ENCODE assay signal across 13 mouse cellular contexts in the genomic region with DNA sequence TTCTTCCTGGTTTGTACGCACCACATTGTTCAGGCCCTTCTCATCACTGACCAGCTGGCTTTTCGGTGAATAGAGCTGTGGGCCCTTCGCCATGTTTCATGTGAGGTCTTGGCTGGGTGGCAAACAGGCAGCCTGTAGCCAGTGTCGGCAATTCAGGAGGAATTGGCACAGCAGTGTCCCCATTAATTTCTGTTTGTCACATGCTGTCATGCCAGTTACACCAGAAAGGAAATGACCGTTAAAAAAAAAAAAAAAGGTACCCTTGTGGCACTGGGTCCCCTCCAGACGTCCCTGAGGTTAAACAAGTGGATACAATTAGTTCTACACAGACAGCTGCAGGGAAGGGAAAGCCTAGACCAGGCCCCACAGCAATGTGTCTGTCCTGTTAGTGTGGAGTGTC.
A peak's percentile ranks its signal among the peaks of the same experiment; 100 is the strongest.
DNase-seq lines count a peak whose midpoint lies in the region; ATAC-seq and TF ChIP-seq lines count a peak whose summit lies in the region.
"Had no signal": no experiment of that assay in that cellular context is flagged by ENCODE, and none has a peak within 500 bp of the region (broad histone marks: within the 10 kb centered on the region; RNA-seq: fewer than 3 reads in every experiment).

No protein-coding gene starts in this region.

- 0 out of 2 replicates have a peak overlapping the region, but pooled peaks have one; percentile 7 for H3K27ac ChIP-seq in liver, postnatal 0 days (ENCODE audit: low read depth)
- H3K27ac ChIP-seq in neural tube, embryonic 12.5 days = no peak overlapping the region
- H3K27ac ChIP-seq: hindbrain, embryonic 15.5 days; layer of hippocampus, adult 2 months had no signal

- H3K9ac ChIP-seq in liver, postnatal 0 days (replicated peaks) = no peak overlapping the region
- H3K9ac ChIP-seq in neural tube, embryonic 12.5 days = no peak overlapping the region
- H3K9ac ChIP-seq: hindbrain, embryonic 15.5 days had no signal

- peak; percentile 18 for DNase-seq in cerebellum, adult 11-12 months
- DNase-seq in liver, postnatal 0 days = no peak
- no peak for DNase-seq in liver
- DNase-seq in cerebellum, postnatal 14 days = peak; percentile 92 to 93
- no peak for DNase-seq in ovary, postnatal 14 days (ENCODE audit: low spot score)
- DNase-seq in layer of hippocampus, adult 18-20 months (ENCODE audit: low spot score in 2 of 2) = no peak
- DNase-seq: embryo, embryonic 11 days; lung, adult 2 months had no signal

- no peaks in the 10 kb centered on the region; the same call in 1 of the 2 replicates for H3K36me3 ChIP-seq in liver, postnatal 0 days (replicated peaks; ENCODE audit: insufficient read depth, low read length)
- no peaks in the 10 kb centered on the region for H3K36me3 ChIP-seq in neural tube, embryonic 12.5 days
- H3K36me3 ChIP-seq: hindbrain, embryonic 15.5 days had no signal

- TF ChIP-seq EP300 in liver, postnatal 0 days (IDR thresholded peaks at IDR 0.05; ENCODE audit: low read depth) = no peak

- ATAC-seq in cerebellum, adult (ENCODE audit: insufficient number of reproducible peaks, low FRiP score, low TSS enrichment) = no peak
- no peak for ATAC-seq in liver, postnatal 0 days
- ATAC-seq in neural tube, embryonic 12.5 days (ENCODE audit: low FRiP score, low read depth) = peak; percentile 81

- H3K27me3 ChIP-seq in liver, postnatal 0 days (ENCODE audit: insufficient read depth, low read length) = no peaks in the 10 kb centered on the region
- no peaks in the 10 kb centered on the region for H3K27me3 ChIP-seq in neural tube, embryonic 12.5 days (replicated peaks)
- H3K27me3 ChIP-seq: hindbrain, embryonic 15.5 days had no signal

- WGBS in liver, postnatal 0 days (ENCODE audit: insufficient replicate concordance) = 45% methylated on average over 6 of the region's 6 CpGs
- WGBS in neural tube, embryonic 12.5 days = 16% methylated on average over 6 of the region's 6 CpGs

- no peak overlapping the region for H3K4me3 ChIP-seq in liver, postnatal 0 days (ENCODE audit: low read depth, low read length)
- no peak overlapping the region for H3K4me3 ChIP-seq in neural tube, embryonic 12.5 days
- H3K4me3 ChIP-seq: hindbrain, embryonic 15.5 days; layer of hippocampus, adult 2 months; myocyte had no signal

- H3K4me1 ChIP-seq in liver, postnatal 0 days (ENCODE audit: insufficient read depth) = peaks cover 2% of the 10 kb centered on the region; the same call in 1 of the 2 replicates
- H3K4me1 ChIP-seq in neural tube, embryonic 12.5 days = peaks cover 11% of the 10 kb centered on the region; the same call in 1 of the 2 replicates

- H3K9me3 ChIP-seq in liver, postnatal 0 days (ENCODE audit: low read length) = no peaks in the 10 kb centered on the region
- H3K9me3 ChIP-seq in neural tube, embryonic 12.5 days = no peaks in the 10 kb centered on the region
- H3K9me3 ChIP-seq: hindbrain, embryonic 15.5 days had no signal

- H3K4me2 ChIP-seq in liver, postnatal 0 days (ENCODE audit: low read depth, low read length) = no peak overlapping the region
- H3K4me2 ChIP-seq in neural tube, embryonic 12.5 days (replicated peaks) = no peak overlapping the region
- H3K4me2 ChIP-seq: hindbrain, embryonic 15.5 days had no signal

- no peak for TF ChIP-seq CTCF in liver, postnatal 0 days (IDR thresholded peaks at IDR 0.05; ENCODE audit: low read depth)

Comparison
In these comparisons a context has a peak if more than half of its experiments do, and no peak if none do; other contexts are left out.
1. DNase-seq: peak in cerebellum, adult 11-12 months (single experiment) and cerebellum, postnatal 14 days (2 of 2); none in liver, postnatal 0 days (single experiment), liver (single experiment), ovary, postnatal 14 days (single experiment) and layer of hippocampus, adult 18-20 months (0 of 2).